Mouse (Mus musculus) testis, postnatal 14 days (tissue): ENCODE data around the gene Eif2ak2.

Experiments used
- DNase-seq: peaks from one replicate; pipeline ENCODE4 v3.0.0; 2021; ENCODE audit warnings: low spot score

The Eif2ak2 gene

DNA sequence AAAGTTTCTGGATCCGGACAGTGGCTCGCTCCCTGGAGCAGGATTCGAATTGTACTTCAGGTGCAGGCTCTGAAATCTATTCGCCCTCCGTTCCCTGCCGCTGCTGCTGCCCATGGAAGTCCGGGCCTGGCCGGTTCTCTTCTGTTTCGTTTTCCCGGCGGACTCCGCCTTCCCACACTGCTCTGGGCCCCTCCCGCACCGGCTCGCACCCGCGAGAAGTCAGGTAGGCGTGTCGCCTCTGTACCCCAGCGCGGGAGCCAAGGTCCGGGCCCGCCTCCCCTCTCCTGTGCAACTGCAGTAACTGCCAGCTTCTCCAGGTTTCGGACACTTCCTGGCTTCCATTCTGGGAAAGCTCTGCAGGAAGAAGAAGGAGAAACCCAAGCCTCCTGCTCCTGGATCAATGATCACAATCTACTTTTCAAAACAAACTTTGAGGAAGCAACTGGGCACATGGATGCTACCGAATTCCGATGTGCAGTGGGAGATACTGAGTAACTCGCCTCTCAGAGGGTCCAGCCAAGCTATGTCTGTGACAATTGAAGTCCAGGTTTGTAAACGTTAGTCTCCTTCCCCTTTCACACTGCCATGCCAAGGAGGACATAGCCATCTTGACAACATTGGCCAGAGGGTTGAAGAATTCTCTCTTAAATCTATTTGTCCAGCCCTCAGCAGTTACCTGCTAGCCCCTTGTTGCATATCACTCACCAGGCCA is at the start of gene Eif2ak2:
Gene Eif2ak2 (minus strand): TSS at position 173 of the 712 bp plus-strand sequence.
- DNase-seq, result peak; percentile 80

DNA sequence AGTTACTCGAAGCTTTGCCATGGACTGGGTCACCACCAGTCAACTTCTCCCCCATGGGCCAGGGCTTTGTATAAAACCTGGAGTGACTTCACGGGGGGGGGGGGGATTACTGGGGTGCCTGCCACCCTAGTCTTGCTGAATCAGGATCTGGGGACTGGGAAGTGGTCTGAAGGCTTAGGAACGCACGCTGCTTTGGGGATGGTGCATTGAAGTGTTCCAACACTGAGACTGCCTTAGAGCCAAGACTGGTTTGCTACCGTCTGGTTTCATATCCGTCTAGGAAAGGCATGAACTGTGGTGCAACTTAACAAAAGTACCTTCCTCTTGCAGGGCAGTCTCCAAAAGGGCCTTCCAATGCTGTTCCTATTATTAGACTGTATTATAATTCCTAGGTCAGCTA is 35.3 kb upstream of the Eif2ak2 start:
- no peak for DNase-seq

- no peak for DNase-seq
Observed at GRCm38 (mm10) chr17:78916899-78917298, 34.5 kb upstream of the Eif2ak2 start.

DNA sequence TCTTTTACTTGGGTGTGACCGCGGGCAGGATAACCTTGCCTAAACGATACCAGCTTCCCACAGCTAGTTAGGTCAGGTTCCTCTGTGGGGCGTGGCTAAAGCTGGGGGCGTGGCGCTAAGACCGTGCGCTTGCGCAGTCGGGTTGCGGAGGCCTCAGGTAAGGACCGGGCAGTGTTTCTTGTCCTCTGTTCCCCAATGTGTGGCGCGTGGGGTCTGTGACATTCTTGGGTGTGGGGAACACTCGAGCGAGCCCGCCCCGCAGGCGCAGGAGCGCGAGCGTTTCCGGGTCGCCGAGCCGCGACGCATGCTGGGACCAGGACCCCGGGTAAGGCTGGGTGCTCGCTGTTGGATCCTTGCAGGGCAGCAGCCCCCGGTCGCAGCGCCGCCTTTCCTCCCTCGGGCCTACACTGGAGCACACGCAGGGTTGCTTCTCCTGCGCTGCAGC is 34.0 kb upstream of the Eif2ak2 start, which contains the start of gene Cebpzos:
Gene Cebpzos (plus strand): TSS at position 132 of the 445 bp plus-strand sequence.
- peak; percentile 86 for DNase-seq

- DNase-seq, result no peak
Observed at GRCm38 (mm10) chr17:78915772-78916171, 33.4 kb upstream of the Eif2ak2 start.

DNA sequence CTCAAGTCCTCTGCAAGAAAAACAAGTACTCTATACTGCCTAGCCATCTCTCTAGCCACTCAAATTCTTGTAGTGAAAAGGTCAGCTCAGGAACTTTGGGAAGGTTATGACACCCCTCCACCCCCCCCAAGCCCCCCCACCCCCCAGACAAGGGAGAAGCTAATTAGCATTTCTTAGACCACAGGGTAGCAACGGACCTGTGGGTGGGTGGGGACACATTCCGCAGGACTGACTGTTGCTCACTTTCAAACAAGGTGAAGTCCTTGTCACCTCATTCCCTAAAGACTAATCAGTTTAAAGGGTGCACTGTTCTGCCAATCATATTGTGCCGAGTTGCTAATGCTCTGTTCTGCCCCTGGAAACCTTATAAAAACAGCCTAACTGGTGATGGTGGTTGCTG is 31.5 kb upstream of the Eif2ak2 start:
- no peak for DNase-seq

- peak; percentile 23 for DNase-seq
Observed at GRCm38 (mm10) chr17:78912861-78913281, 30.5 kb upstream of the Eif2ak2 start.

DNA sequence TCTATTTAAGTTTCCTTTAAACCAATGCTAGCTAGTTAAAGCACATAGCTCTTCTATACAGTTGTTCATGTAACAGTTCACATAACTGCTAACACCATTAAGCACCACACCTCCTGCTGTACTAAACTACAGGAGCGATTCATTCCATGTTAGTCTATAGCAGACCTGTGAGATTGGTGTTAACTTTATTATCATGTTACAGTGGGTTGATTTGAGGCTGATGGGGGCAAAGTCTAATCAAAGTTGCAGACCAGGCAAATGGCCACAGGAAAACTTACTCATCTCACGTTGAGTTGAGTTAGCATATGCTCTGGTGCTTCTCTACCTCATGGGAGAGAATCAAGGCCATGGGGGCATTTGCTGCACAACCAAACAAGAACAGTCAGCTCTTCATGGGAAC is 27.0 kb upstream of the Eif2ak2 start:
- DNase-seq, result no peak

GRCm38 (mm10) chr17:78906892-78907291 is 24.5 kb upstream of the Eif2ak2 start, which contains the start of gene Sult6b1:
Gene Sult6b1 (minus strand): TSS chr17:78906992.
- no peak for DNase-seq

DNA sequence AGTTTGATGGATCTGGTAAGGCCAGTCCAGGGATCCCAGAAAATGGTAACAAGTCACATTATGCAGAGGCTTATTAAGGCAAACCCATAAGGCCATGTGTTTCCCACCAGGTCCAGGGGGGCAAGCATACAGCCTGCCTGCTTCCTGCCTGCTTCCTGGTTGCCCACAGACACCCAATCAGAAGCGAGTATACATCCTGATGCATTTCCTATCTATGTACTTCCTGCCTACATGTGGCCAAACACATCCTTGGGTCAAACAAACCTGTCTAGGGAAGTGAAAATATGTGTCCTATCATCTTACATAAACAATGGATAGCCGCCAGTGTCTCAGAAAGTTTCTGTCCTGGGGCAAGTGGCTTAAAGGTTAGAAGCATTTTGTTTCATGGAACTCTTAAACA is 20.8 kb upstream of the Eif2ak2 start:
- DNase-seq, result no peak

DNA sequence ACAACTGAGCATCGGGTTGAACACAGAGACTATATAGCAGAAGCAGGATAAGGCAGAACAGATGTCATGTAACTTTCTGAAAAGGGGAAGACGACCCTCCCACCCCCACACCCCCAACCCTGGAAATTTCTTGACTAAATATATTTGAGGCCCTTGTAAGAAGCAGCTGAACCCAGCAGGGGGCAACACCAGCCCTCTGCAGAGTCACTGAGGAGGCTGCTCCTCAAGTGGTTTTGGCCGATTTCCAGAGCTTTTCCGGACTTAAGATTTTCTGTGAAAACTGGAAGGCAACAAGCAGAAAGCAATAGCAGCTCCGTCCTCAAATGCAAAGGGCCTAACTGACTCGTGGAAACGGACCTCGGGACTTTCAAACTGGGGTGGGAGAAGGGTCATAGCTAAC is 13.0 kb upstream of the Eif2ak2 start:
- DNase-seq, result peak; percentile 31

DNA sequence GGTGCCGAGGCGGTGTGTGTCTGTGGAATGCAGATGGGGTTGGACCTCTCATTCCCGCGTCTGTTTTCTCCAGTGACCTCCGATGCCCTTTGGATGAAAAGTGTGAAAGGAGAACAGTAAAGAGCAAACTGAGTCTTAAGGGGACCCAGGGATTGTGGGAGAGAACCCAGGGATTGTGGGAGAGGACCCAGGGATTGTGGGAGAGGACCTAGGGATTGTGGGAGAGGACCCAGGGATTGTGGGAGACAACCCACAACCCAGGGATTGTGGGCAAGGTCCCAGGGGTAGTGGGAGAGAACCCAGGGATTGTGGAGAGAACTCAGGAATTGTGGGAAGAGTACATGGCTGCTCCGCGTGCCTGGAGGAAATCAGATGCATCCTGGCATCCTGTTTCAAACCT is 12.6 kb upstream of the Eif2ak2 start:
- no peak for DNase-seq

GRCm38 (mm10) chr17:78891020-78891419 is 8.6 kb upstream of the Eif2ak2 start:
- no peak for DNase-seq

GRCm38 (mm10) chr17:78889184-78889583 is 6.8 kb upstream of the Eif2ak2 start:
- DNase-seq, result no peak

DNA sequence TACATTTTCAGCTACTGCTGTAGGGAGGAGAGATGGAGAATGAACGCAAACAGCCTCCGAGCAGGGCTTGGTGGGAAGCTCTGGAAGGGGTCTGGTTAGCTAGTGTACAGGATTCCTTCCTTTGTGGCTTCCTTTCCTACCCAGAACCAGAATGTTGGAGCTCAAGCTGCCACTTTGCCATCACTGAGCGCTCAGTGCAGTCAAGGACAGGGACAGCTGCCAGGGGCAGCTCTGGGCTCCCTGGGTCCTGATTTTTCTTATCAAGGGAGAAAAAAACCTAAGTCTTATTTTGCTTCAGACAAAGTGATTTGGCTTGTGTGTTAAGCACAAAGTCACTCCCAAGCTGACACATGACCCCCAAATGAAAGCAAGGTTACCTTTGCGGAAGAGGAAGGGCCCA is 6.2 kb upstream of the Eif2ak2 start:
- DNase-seq, result no peak

DNA sequence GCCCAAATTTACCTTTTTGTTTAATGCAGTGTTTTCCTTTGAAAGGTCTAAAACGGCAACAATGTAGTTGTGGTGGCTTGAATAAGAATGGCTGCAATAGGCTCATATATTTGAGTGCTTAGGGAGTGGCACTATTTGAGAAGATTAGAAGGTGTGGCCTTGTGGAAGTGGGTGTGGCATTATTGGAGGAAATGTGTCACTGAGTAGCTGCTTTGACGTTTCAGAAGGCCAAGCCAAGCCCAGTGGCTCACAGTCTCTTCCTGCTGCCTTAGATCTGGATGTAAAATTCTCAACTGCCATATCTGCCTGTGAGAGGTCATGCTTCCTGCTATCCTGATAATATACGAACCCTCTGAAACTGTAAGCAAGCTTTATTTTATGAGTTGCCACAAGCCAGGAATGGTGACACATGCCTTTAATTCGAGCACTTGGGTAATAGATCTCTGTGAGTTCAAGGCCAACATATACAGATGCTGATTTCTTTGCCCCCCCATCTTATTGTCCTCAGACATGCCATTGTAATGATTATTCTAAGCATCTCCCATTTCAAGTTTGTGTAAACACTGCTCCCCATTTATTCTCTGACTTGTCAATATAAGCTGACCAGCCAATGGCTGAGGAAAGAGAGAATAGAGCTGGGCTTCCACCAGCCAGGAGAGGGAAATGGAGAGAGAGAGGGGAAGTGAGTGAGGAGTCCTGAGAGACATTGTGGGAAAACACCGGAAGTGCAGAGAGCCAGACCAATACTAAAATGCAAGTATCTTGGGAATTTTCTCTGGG is 3.1 kb upstream of the Eif2ak2 start:
- DNase-seq, result no peak

DNA sequence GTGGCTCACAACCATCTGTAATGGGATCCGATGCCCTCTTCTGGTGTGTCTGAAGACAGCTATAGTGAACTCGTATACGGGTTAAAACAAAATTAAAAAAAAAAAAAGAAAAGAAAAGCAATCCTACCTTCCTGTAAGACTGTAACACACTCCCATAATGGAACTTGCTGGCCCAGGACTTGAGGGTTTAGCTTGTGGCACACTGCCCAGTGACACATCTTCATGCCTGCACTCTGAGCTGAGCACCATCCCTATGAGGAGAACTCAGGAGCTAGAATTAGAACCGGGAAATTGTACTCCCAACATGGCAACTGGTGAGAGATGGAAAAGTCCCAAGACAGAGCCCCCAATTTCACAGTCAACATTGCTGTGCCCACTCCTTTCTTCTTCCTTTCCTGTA is 918 bp upstream of the Eif2ak2 start:
- no peak for DNase-seq

- no peak for DNase-seq
Observed at GRCm38 (mm10) chr17:78881878-78882304, 482 bp downstream of the Eif2ak2 start.

DNA sequence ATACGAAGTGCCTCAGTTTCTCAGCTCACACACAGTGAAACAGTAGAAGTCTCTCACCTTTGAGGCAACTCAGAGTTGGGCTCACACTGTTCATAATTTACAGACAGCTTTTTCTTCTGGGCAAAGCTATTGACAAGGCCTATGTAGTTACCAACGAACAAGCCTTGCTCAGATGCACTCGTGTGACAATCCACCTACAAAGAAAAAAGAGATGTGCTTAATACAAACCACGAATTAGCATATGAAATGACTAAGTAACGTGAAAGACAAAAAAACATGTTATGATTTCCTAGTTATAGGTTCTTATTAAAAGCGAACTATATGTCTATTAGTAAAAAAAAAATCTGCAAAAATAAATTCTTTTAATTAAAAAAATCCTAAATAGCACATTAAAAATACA is 8.5 kb downstream of the Eif2ak2 start:
- DNase-seq, result no peak

DNA sequence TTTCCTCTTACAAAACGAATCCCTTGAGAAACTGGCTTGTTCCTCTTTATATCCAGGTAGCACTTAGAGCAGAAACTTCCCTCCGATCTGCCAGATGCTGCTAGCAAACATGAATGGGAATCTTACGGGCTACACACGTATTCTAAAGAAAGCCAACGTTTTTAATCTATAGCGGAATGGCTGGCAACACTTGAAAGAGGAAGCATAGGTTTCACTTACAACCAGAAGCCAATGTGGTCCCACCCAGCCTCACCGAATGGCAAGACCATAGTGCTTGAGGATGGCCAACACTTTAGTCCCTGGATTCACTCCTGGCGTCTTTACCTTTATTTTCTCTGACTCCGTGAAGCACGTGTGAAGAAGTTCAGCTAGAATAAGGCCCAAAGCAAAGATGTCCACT is 26.1 kb downstream of the Eif2ak2 start:
- no peak for DNase-seq

- DNase-seq, result no peak
Observed at GRCm38 (mm10) chr17:78842271-78842928, 40.0 kb downstream of the Eif2ak2 start.

GRCm38 (mm10) chr17:78836056-78836455 is 46.3 kb downstream of the Eif2ak2 start:
- no peak for DNase-seq
